Mouse (Mus musculus) 416B (cell line): ENCODE measurements around the gene Loxl1.
A peak's percentile ranks its signal among the peaks of the same experiment; 100 is the strongest.
"Not testable (repeated sequence)": the region's sequence is repeated elsewhere in the genome, so short reads cannot be mapped to it uniquely, and the experiment has no call there.

Experiments used
- DNase-seq: peaks from one replicate; pipeline ENCODE4 v3.0.0; 2011; ENCODE audit warnings: low read depth

Loxl1 gene

DNA sequence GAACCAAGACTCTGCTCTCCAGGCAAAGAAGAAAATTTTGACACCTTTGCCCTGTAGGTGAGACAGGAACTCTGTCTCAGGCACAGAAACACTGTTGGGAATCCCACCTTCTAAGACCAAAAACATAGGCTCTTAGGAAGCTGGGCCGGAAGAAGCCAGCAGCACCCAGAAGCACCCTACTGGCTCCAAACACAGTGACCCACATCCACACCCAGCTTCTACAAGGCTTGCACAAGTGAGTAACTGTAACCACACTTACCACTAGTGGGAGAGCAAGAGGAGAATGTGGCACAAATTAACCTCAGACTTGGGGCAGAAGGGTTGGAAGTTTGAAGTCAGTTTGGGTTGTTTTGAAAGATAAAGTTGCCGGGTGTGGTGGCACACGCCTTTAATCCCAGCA lies 37.2 kb downstream of the Loxl1 start:
- DNase-seq, result peak; percentile 97

DNA sequence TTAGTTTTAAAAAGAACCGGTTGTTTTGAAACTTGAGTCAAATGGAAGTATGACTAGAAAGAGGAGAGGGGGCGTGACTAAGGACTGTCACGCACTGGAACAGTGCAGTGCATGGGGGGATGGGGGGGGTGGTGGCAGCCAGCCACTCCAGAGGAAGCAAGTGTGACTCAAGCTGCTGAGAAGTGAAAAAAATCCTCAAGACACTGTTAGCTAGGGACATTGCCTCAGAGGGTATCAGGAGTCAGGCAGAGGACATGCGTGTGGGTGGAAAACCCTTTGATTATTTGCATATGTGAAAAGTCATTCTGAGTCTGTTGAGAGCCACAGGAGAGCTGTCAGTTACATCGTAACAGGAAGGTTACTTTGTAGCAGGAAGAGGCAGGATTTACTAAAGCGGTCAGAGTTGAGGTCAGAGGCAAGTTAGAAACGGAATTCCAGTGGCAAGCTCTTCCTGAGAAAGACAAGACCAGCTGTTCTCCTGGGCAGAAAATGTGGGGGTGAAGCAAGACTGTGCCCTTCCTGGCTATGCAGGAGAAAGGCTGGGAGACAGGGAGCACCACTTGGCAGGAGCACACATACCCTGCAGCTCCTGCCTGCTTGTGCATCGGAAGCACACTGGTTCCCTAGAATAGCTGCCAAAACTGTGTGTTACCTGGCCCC lies 37.7 kb downstream of the Loxl1 start:
- peak; percentile 99 for DNase-seq

DNA sequence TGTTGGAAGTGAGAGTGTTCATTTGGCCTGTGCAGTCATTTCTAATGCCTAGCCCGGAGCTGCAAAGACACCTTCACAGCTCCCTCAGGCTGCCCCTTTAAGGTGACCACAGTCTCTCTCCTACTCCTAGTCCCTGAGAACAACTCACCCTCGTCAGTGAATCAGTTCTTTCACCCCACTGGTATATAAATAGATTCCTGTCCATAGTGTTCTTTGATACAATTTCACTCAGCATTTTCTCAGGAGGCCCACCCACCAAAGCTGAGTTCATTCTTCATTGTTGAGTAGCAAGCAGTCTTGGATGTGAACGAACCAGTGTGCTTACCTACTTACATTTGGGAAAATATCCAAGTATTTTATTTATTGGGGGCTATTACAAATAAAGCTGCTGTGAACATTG lies 38.4 kb downstream of the Loxl1 start:
- DNase-seq, result no peak

- peak; percentile 49 for DNase-seq
These were observed 38.8 kb downstream of the Loxl1 start for GRCm38 (mm10) chr9:58274101-58274604.

- DNase-seq, result no peak
These were observed 40.1 kb downstream of the Loxl1 start for GRCm38 (mm10) chr9:58272855-58273254.

- peak; percentile 32 for DNase-seq
These were observed 40.9 kb downstream of the Loxl1 start for GRCm38 (mm10) chr9:58272068-58272541.

DNA sequence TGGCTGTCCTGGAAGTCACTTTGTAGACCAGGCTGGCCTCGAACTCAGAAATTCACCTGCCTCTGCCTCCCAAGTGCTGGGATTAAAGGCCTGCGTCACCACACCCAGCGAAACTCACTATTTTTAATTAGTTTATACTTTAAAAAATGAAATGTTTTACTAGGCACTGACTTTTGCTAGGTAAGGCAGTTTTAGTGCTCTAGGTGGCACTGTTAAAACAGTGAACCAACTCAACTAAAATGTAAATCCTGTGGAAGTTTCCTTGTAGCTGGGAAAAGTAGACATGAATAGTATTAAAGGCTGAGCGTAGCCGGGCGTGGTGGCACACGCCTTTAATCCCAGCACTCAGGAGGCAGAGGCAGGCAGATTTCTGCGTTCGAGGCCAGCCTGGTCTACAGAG lies 41.4 kb downstream of the Loxl1 start:
- DNase-seq, result peak; percentile 52

DNA sequence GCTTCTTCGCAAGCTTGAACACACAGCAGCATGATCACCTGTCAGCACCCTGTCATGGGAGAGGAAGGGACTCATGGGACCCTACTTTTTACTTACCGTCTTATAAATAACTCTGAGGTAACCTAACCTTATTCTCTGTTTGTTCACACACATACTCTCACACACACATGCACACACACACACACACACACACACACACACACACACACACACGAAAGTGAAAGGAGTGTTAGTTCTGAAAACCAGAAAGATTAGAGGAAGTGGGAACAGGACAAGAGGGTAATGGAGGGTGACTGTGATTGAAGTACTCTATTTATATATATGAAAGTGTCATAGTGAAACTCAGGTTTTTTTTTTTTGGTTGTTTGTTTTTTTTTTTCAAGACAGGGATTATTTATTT lies 41.9 kb downstream of the Loxl1 start:
- DNase-seq, result peak; percentile 40

DNA sequence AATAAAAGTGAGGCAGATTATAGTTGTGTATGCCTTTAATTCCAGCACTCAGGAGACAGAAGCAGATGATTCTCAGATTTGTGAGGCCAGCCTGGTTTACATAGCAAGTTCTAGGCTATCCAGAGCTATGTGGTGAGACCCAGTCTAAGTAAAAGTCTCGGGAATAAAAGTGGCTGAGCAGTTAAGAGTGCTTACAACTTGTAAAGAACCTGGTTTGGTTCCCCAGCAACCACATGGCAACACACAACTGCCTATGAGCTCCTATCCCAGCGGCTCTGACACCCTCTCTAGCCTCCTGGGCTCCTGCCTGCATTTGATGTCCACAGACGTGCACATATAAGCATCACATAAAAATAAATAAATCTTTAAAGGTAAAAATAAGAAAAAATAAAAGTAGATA lies 42.9 kb downstream of the Loxl1 start:
- no peak for DNase-seq

DNA sequence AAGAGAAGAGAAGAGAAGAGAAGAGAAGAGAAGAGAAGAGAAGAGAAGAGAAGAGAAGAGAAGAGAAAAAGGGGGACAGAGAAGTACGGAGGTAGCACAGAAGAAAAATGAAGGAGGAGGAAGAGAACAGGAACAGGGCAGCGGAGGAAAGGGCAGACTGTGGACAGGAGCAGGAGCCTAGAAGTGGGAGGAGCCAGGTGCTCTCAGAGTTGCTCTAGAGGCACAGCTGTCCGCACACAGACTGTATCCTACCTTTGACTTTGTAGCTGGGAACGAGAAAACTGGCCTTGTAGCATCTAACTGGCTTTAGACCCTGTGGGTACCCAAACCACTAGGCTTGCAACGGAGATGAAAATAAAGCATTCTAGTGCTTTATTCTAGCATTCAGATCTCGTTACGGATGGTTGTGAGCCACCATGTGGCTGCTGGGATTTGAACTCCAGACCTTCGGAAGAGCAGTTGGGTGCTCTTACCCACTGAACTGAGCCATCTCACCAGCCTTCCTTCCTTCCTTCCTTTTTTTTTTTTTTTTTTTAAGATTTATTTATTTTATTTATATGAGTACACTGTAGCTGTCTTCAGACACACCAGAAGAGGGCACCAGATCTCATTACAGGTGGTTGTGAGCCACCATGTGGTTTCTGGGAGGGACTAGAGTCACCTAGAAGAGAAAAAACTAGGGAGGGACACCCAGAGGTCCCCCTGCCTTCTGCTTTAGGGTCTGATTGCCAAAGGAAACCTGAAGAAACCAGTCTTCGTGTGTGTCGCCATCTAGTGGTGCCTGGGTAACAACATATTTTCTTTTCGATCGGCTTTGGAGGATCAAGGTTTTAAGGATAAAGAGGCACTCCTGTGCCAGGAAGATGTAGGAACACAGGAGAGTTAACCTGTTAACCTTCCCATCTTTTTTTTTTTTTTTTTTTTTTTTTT lies 44.3 kb downstream of the Loxl1 start:
- peak; percentile 91 for DNase-seq

GRCm38 (mm10) chr9:58267046-58267445 lies 45.9 kb downstream of the Loxl1 start:
- no peak for DNase-seq

DNA sequence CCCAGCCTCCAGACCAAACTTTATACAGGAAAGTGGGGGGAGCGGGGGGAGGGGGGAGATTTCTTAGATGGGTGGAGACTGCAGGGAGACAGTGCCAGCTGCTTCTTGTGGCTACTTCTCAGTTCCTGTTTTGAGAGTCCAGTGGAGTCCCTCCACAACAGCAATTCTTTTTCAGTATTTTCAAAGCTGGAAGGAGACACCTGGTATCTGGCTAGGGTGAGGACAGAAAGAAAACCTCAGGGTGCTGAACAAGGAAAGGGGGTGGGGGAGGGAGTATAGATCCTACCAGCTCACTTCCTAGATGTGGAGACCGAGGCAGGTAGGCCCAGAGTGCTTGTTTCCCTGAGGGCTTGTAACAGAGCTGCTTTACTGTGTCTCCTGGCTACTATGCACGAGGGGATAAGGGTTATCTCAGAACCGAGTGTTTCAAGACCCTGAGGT lies 46.4 kb downstream of the Loxl1 start:
- DNase-seq, result peak; percentile 90

DNA sequence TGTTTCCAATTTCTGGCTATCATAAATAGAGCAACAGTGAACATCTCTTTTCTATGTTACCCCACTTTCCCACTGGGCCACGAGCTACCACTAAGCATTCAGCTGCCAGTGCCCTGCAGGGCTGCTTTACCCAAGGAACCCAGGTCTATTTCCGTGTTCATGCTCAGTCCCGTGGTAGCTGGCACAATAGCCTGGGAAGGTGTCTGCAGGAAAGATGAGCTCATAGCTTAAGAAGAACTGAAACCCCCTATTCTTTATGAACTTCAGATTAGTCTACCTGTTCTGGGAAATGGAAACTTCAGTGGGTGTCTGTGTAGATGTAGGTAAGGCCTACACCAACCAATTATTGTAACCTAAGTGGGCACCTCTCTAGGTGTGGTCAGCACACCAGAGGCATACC lies 47.6 kb downstream of the Loxl1 start:
- no peak for DNase-seq

GRCm38 (mm10) chr9:58262507-58262906 lies 50.5 kb downstream of the Loxl1 start:
- DNase-seq, result no peak

DNA sequence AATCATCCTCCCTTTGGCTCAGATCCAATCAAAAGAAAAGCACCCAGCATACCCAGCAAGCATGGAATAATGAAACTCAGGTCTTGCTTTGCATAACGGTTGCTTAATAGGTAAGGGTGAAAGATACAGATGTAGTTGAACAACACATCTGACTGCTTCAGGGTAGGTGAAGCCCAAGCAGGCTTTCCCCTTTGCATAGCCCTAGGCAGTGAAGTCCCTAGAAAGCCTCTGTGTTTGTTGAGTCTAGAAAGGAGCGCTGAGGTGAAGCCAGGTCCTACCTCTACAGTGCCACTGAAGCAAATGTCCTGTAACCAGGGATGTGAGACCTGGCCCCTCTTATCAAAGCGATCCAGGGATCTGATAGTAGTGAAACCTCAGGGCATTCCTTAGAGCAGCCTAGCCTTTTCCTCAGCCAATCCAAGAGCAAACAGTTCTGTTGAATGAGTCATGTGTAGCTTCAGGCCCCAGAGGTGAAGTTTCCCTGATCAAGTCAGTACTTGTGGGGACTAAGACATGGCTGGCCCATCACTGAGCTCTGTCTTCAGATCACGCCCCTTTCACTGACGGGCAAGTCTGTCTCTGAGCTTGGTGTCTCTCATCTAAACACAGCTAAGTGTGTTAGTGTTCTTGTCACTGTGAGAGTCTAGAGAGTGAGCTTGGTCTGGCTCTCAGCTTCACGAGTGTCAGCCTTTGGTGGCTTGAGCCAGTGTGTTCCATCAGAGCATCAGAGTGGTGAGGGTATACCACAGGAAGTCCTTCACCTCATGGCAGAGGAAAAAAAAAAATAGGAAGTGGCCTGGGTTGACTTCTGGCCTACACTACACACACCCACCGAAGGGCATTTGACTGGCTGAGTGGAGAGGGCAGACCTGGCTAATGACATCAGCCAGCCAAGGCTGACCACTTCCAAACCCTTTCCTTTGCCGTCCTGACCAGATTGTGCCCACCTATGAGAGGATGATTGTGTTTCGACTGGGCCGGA lies 57.0 kb downstream of the Loxl1 start:
- peak; percentile 86 for DNase-seq

DNA sequence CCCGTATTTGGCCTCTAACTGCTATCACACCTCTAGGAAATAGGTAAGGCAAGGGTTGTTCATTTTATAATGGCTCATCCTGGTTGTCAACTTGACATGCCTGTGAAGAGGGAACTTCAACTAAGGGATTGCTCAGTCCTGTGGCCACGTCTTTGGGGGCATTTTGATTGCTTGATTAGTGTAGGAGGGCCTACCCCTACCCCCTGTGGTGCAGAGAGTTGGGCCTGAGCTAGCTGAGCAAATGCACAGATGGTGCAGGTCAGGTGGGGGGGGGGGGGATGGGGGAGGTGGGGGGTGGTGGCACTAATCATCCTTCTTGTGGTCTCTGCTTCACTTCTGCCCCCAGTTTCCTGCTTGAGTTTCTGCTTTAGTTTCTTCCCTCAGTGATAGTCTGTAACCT lies 57.9 kb downstream of the Loxl1 start:
- DNase-seq, result no peak

DNA sequence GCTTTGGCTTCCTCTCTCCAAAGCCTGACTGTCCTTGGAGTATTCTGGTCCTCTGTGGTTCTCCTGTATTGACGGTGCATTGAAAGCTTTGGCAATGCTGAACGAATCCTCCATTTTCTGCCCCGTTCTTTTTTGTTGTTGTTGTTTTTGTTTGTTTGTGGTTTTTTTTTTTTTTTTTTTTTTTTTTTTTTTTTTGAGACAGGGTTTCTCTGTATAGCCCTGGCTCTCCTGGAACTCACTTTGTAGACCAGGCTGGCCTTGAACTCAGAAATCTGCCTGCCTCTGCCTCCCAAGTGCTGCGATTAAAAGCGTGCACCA lies 59.2 kb downstream of the Loxl1 start:
- DNase-seq, result not testable (repeated sequence)

DNA sequence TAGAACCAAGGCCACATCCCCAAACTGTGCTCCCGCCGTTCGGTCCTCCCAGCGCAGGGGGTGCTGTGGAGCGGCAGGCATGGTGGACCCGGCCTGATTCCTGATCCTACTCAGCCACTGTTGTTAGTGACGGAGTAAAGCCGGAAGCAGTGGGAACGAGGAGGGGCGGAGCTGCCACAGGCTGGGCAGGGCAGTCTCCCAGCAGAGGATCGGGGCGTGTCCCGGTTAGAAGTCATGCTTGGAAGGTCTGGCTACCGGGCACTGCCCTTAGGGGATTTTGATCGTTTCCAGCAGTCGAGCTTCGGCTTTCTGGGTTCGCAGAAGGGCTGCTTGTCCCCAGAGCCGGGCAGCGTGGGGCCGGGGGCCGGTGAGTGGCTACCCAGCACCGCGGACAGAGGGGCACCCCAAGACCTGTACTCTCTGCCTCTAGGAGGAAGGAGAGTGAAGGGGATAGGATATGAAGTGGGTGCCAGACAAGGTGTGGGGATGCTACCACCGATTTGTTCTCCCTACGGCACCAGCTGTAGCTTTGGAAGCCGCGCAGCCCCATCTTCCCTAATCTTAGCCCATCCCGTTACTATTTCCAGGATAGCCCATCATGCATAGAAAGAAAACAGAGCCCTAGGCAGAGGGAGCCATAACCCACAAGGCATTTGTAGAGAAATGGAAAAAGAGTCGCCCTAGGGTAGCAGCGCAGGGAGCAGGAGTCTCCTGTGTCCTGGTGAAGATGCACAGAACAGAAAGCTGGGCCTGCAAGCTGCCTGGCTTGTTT lies 59.8 kb downstream of the Loxl1 start, which contains the start of gene Stoml1:
Stoml1 (plus strand) TSS at position 132 of the 772 bp plus-strand sequence.
- DNase-seq, result peak; percentile 98

GRCm38 (mm10) chr9:58250730-58251129 lies 62.3 kb downstream of the Loxl1 start:
- not testable (repeated sequence) for DNase-seq

GRCm38 (mm10) chr9:58250322-58250721 lies 62.7 kb downstream of the Loxl1 start:
- DNase-seq, result no peak
